Mouse (Mus musculus) thymus, adult 18-20 months (tissue): Measurements from ENCODE around the gene Egln2.

Source experiments
- DNase-seq, 2 experiments: peaks; one replicate each; pipeline ENCODE4 v3.0.0; 2022; ENCODE audit warnings: mixed read lengths in 2 of 2

Gene Egln2

GRCm38 (mm10) chr7:27166614-27167474 lies at the start of gene Egln2:
Gene Egln2 (minus strand): TSS chr7:27166802.
- peak; percentile 89 to 94 for DNase-seq

DNA sequence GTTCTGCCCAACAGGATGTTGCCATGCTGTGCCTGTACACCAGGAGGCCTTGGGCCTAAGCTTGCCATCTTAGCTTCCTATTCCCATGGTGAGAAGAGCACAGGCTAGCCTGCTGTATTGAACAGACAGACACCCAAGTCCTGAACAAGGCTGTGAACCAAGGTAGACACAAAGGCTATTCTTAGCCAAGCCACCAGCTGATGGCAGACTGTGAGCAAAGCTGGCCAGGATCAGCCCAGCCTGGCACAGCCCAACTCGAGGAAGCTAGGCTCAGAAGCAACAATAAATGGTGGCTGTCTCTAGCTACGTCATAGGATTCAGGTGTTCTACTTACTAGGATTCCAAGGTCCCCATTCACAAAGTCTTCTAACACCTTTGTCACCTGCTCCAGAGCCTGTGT lies 46.0 kb upstream of the Egln2 start:
- DNase-seq: no peak

DNA sequence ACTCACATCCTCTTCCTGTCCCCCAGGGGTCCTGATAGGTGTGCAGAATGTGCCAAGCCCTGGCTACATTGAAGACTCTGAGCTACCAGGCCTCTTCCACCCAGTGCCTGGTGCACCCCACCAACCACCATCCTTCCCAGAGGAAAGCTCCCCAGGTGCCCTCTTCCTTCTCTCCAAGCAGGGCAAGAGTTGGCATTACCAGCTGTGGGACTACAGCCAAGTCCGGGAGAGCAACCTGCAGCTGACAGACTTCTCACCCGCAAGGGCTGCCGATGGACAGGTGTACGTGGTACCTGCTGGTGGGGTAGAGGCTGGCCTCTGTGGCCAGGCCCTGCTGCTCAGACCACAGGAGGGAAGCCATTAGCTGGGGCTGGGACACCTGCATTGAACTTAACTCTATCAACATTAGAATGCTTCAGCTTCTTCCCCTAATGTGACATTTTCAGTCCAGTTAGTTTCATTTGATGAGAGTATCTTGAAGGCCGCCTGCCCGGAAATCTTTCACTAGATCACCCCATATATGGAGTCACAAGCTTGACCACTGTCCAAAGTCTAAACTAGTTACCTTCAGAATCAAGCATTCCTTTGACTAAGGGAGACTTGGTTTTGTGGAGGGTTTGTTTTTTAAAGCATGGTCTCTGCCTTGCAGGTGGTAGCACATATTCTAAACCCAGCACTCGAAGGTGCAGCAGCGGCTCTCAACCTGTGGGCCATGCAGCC lies 37.3 kb upstream of the Egln2 start:
- DNase-seq: no peak

DNA sequence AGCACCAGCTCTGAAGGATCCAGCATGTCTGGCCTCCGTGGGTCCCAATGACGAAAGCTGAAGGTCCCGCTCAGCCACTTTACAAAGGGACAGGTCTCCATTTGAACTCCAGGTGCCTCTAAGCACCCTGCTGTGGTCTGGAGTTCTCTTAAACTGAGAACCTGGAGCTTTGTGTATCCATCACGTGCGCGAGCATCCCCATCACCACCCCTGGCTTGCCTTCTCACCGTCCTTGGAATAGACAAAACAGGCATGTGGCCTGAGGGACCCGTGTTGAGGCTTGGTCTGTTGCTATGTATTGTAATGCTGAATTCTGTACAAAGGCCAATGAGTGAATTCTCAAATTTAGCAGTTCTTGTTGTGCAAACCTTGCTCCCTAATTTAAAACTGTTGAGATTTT lies 32.2 kb upstream of the Egln2 start:
- DNase-seq: no peak

DNA sequence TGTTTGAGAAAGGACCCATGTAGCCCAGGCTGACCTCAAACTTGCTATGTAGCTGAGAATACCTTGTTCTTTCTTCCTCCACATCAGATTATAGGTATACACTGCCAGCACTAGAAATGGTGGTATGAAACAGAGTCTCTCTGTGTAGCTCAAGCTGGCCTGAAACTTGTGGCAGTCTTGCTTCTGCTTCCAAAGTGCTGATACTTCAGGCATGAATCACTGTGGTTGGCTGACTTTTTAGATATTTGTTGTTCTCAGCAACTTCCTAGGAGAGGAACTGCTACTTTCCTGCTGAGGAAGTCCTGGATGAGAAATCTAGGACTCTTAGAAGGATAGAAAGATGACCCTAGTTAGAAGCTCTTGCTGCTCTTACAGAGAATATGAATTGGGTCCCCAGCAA lies 31.8 kb upstream of the Egln2 start:
- no peak for DNase-seq

GRCm38 (mm10) chr7:27197634-27198033 lies 31.0 kb upstream of the Egln2 start:
- no peak for DNase-seq

DNA sequence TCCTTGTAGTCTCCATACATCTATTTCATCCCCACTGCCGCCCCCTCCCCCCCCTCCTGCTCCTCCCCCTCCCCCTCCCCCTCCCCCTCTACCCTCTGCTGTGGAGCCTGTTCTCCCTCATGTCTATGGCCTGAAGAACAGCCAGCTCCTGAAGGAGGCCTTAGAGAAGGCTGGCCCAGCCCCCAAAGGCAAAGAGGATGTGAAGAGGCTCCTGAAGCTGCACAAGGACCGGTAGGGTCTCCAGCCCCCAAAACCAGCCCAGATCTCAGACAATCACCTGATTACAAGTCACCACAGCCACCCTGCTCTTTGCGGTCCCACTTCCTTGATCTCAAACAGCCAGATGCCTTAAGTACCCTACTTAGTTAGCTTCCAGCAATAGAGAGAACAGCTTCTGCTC lies 30.5 kb upstream of the Egln2 start:
- DNase-seq: no peak

GRCm38 (mm10) chr7:27195681-27196611 lies 29.3 kb upstream of the Egln2 start, which contains the start of the genes BC024978 and Snrpa:
Gene BC024978 (plus strand): TSS chr7:27195781.
Gene Snrpa (minus strand): TSS chr7:27196271.
- peak; percentile 95 to 99 for DNase-seq

- no peak for DNase-seq
Observed at GRCm38 (mm10) chr7:27193731-27194130, 27.1 kb upstream of the Egln2 start.

DNA sequence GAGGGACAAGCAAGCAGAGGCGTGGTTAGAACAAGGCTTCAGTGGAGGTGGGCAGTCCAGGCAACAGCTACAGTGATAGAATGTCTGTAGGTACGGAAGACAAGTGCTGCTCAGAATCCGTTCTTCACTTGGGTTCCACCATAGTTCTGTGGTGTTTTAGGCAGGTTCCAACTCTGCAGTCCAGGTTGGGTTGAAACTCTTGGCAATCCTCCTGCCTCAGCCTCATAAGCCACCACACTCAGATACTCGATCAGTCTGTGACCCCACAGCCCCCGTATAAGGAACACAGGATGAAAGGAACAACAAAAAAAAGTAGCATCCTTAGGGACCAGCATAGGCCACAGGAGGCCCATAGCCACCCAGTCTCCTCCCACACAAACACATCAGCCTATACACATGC lies 25.8 kb upstream of the Egln2 start:
- no peak for DNase-seq

DNA sequence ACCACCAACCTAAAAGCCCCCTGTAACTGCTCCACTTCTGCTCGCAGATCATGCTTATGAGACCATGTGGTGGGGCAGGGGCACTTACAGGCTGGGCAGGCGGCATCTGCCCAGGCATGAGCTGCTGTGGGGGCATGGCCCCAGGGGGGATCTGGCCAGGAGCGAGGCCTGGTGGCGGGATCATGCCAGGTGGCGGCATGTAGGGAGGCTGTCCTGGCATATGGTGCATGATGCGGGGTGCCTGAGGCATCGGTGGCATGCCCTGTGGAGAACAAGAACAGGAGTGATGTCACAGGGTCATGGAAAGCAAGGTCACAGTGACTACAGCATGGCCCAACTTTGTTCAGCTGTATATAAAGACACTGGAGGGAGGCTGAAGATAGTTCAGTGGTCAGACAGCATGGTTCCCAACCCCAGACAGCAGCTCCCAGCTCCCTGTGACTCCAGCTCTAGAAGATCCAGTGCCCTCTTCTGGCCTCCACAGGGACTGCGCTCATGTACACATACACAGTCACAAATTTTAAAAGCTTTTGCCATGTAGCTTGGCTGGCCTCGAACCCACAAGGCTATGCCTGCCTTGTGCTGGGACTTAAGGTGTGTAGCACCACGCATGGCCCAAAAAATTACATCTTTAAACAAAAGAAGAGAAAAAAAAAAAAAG lies 22.8 kb upstream of the Egln2 start:
- DNase-seq: no peak

- DNase-seq: no peak
Observed at GRCm38 (mm10) chr7:27185986-27186385, 19.4 kb upstream of the Egln2 start.

DNA sequence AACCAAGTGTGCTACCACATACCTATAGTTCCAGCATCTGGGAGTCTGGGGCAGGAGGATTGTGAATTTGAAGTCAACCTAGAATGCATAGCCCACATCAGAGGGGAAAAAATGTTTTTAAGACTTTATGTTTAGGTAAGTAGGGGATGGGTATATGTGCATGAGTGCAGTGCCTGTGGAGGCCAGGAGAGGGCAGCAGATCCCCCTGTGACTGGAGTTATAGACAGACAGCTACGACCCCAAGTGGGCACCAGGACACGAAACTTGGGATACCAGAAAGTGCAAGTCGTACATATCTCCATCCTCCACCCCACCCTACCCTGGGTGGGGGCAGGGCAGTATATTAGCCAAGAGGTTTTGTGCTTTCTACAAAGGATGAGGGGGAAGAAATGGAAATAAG lies 18.4 kb upstream of the Egln2 start:
- peak in 1 of 2 experiments; percentile 26 for DNase-seq

DNA sequence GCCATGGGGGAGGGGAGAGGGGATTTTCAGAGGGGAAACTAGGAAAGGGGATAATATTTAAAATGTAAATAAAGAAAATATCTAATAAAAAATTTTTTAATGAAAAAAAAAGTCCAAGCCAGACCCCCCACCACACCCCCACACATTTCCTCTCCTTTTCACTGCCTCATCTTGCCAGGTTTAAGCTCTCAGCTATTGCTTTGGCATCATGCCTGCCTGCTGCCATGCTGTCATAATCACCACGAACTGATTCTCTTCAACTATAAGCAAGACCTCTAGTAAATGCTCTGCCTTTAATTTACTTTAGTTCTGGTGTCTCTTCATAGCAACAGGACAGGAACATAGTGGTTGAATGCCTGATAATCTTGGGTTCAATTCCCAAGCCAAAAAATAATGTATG lies 15.9 kb upstream of the Egln2 start:
- DNase-seq: no peak

- no peak for DNase-seq
Observed at GRCm38 (mm10) chr7:27180837-27181695, 14.5 kb upstream of the Egln2 start, which contains the start of the genes Gm21983 and Mia. Gene Gm21983 (minus strand): TSS chr7:27181086. Gene Mia (minus strand): TSS chr7:27181157.

DNA sequence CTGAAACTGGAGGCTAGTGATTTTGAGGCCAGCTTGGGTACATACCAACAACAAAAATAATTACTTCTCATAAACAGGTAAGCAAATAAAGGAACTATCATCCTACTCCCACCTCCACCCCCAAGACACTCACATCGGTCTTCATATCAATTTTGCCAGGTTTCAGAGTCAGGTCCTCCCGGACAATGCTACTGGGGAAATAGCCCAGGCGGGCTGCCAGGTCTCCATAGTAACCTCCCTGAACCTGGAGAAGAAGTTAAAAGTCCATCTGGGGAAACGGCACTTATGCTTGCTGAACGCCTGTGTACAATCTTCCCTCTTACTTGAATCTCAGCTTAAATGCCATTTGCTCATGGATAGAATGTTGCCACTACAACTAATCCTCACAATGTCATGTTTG lies 13.4 kb upstream of the Egln2 start:
- no peak for DNase-seq

DNA sequence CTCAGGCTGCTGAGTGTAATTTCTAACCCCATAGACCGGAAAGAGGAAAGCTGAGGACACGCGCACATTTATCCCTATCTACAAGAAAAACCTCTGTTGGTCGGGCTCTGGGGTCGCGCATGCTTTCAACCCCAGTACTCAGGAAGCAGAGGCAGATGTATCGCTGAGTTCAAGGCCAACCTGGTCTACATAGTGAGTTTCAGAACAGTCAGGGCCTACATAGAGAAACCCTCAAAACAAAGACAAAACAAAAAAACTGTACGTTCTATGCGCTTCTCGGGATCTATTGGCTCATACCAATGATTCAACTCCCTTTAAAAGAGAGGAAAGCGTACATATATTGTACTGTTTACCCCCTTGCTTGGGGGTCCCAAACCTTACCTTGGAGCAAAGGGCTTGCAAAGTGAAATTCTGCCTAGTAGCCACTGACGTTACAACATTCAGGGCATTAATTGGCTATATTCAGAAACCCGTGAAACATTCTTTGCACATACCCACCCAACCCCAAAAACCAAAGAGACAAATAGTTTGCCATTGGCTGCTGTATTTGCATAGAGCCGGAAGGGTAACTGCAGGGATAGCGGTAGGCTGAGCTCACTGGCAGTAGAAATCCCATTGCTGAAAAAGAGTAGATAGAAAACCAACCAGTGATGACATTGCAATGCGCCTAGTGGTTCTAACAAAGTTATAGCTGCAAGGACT lies 12.8 kb upstream of the Egln2 start:
- no peak for DNase-seq

DNA sequence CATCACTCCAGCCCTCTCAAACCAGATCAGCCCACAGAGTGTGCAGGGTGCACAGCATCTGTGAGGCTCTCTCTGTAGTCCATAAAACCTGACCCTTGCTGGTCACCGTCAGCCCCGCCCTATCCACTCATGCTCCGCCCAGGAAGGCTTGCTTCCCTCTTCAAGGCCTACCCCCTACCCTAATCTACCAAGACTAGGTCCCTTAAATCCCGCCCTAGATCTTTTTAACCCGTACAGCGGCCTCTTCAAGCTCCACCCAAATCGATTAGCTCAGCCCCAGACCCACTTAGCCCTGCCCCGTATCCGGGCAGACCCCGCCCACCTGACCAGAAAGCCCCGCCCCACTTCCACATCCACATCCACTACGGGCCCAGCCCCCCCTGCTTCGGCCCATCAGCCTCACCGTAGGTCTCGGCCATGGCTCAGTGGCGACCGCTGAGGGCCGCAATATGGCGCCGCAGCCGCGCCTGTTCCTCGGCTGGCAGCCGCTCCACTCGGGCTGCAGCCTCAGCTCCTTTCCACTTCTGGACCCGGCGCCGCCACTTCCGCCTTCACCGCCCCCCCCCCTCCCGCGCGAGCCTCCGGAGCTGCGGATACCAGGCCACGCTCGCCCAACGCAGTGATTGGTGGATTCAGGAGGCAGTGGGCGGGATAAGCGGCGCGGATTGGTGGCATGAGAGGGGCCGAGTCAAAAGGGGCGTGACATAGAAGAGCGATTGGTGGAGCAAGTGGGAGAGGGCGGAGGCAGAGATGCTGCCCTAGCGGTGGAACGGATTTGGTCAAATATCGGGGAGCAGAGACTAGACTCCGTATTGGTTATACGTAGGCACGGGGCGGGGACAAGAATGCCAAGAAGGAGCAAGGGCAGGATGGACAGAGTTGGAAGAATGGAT lies 12.0 kb upstream of the Egln2 start, which contains the start of gene Rab4b:
Gene Rab4b (minus strand): TSS at position 573 of the 893 bp plus-strand sequence.
- DNase-seq: peak; percentile 99 to 100

DNA sequence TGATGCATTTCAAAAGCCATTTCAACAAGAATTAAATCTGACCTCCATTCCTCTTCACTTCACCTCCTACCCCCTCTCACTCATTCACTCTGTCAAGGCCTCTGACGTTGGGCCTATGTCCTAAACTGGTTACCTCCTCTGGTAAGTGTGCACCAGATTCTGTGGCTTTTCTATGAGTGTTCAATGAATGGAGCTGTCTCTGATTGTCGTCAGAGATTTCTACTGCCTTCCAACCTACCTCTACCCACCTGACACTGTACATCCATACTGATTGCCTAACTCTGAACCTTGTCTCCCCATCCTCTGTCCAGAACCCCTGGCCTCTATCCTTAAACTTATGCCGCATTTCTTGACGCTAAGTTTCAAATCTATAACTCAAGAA lies 11.3 kb upstream of the Egln2 start:
- no peak for DNase-seq
